Mouse (Mus musculus): ENCODE measurements around the gene Itch. TPM values are rescaled to one million over a fixed set of nuclear protein-coding genes. Genes with fewer than 3 reads are reported as not detected.

Itch gene
- polyA plus RNA-seq, 1 experiment from 2014 or later: 40.3 TPM

- 69% methylated on average over 4 of the region's 4 CpGs for WGBS
- Histone ChIP-seq H3K9me3 (ENCODE audit: control insufficient read depth, low read length) (no peaks in the 10 kb centered on the region), H3K4me3 (ENCODE audit: low read length) (no peak overlapping the region), H3K36me3 (ENCODE audit: control insufficient read depth, insufficient read depth, low read length) (peaks cover 6% of the 10 kb centered on the region), H3K9ac (ENCODE audit: low read depth, low read length) (no peak overlapping the region), H3K4me2 (ENCODE audit: low read depth, low read length) (no peak overlapping the region), H3K4me1 (ENCODE audit: control insufficient read depth, insufficient read depth, low read length) (peaks cover 12% of the 10 kb centered on the region), H3K27ac (ENCODE audit: low read length) (no peak overlapping the region), H3K27me3 (replicated peaks; ENCODE audit: control insufficient read depth, insufficient read depth, low read length) (no peaks in the 10 kb centered on the region)
- no peak for ATAC-seq
These were observed 107.6 kb downstream of the Itch start for GRCm38 (mm10) chr2:155240915-155241314.

- ATAC-seq: no peak
- Histone ChIP-seq H3K4me3 (ENCODE audit: low read length) (no peak overlapping the region), H3K36me3 (ENCODE audit: control insufficient read depth, insufficient read depth, low read length) (peaks cover 6% of the 10 kb centered on the region)
These were observed 109.1 kb downstream of the Itch start for GRCm38 (mm10) chr2:155242296-155242855.

GRCm38 (mm10) chr2:155246231-155246630 lies 112.9 kb downstream of the Itch start:
- no peaks in the 10 kb centered on the region for H3K27me3 ChIP-seq (replicated peaks; ENCODE audit: control insufficient read depth, insufficient read depth, low read length)
- 90% methylated on average over 4 of the region's 4 CpGs for WGBS
- no peak for ATAC-seq
- no peak overlapping the region for H3K27ac ChIP-seq (ENCODE audit: low read length)
- no peaks in the 10 kb centered on the region for H3K4me1 ChIP-seq (ENCODE audit: control insufficient read depth, insufficient read depth, low read length)
- no peak overlapping the region for H3K4me2 ChIP-seq (ENCODE audit: low read depth, low read length)
- H3K9ac ChIP-seq (ENCODE audit: low read depth, low read length): no peak overlapping the region
- peaks cover 19% of the 10 kb centered on the region for H3K36me3 ChIP-seq (ENCODE audit: control insufficient read depth, insufficient read depth, low read length)
- no peaks in the 10 kb centered on the region for H3K9me3 ChIP-seq (ENCODE audit: control insufficient read depth, low read length)
- H3K4me3 ChIP-seq (ENCODE audit: low read length): no peak overlapping the region

More at GRCm38 (mm10) chr2:155242296-155242855, 109.1 kb downstream of the Itch start:
- no peak overlapping the region for H3K4me2 ChIP-seq (ENCODE audit: low read depth, low read length)
- H3K9ac ChIP-seq (ENCODE audit: low read depth, low read length): no peak overlapping the region
- H3K27me3 ChIP-seq (replicated peaks; ENCODE audit: control insufficient read depth, insufficient read depth, low read length): no peaks in the 10 kb centered on the region
- peaks cover 9% of the 10 kb centered on the region for H3K4me1 ChIP-seq (ENCODE audit: control insufficient read depth, insufficient read depth, low read length)
- no peaks in the 10 kb centered on the region for H3K9me3 ChIP-seq (ENCODE audit: control insufficient read depth, low read length)
- 84% methylated on average over 7 of the region's 7 CpGs for WGBS
- no peak overlapping the region for H3K27ac ChIP-seq (ENCODE audit: low read length)

GRCm38 (mm10) chr2:155248206-155248605 lies 114.9 kb downstream of the Itch start:
- Histone ChIP-seq H3K36me3 (ENCODE audit: control insufficient read depth, insufficient read depth, low read length) (peaks cover 19% of the 10 kb centered on the region), H3K27ac (ENCODE audit: low read length) (no peak overlapping the region), H3K4me3 (ENCODE audit: low read length) (no peak overlapping the region), H3K4me1 (ENCODE audit: control insufficient read depth, insufficient read depth, low read length) (no peaks in the 10 kb centered on the region), H3K4me2 (ENCODE audit: low read depth, low read length) (no peak overlapping the region), H3K9ac (ENCODE audit: low read depth, low read length) (no peak overlapping the region), H3K27me3 (replicated peaks; ENCODE audit: control insufficient read depth, insufficient read depth, low read length) (no peaks in the 10 kb centered on the region), H3K9me3 (ENCODE audit: control insufficient read depth, low read length) (no peaks in the 10 kb centered on the region)
- WGBS: 85% methylated on average over 1 of the region's 1 CpGs
- ATAC-seq: no peak

- WGBS: 77% methylated on average over 2 of the region's 2 CpGs
- Histone ChIP-seq H3K9me3 (ENCODE audit: control insufficient read depth, low read length) (no peaks in the 10 kb centered on the region), H3K4me1 (ENCODE audit: control insufficient read depth, insufficient read depth, low read length) (no peaks in the 10 kb centered on the region), H3K9ac (ENCODE audit: low read depth, low read length) (no peak overlapping the region), H3K36me3 (ENCODE audit: control insufficient read depth, insufficient read depth, low read length) (peaks cover 19% of the 10 kb centered on the region), H3K4me3 (ENCODE audit: low read length) (no peak overlapping the region), H3K27me3 (replicated peaks; ENCODE audit: control insufficient read depth, insufficient read depth, low read length) (no peaks in the 10 kb centered on the region), H3K27ac (ENCODE audit: low read length) (no peak overlapping the region), H3K4me2 (ENCODE audit: low read depth, low read length) (no peak overlapping the region)
- ATAC-seq: no peak
These were observed 115.4 kb downstream of the Itch start for GRCm38 (mm10) chr2:155248718-155249117.

GRCm38 (mm10) chr2:155249588-155249987 lies 116.3 kb downstream of the Itch start:
- no peak overlapping the region for H3K27ac ChIP-seq (ENCODE audit: low read length)

GRCm38 (mm10) chr2:155265526-155265925 lies 132.2 kb downstream of the Itch start:
- H3K4me1 ChIP-seq (ENCODE audit: control insufficient read depth, insufficient read depth, low read length): no peaks in the 10 kb centered on the region
- ATAC-seq: no peak
- 91% methylated on average over 6 of the region's 6 CpGs for WGBS
- H3K27ac ChIP-seq (ENCODE audit: low read length): no peak overlapping the region
- no peak overlapping the region for H3K4me2 ChIP-seq (ENCODE audit: low read depth, low read length)
- H3K36me3 ChIP-seq (ENCODE audit: control insufficient read depth, insufficient read depth, low read length): no peaks in the 10 kb centered on the region
- H3K9me3 ChIP-seq (ENCODE audit: control insufficient read depth, low read length): no peaks in the 10 kb centered on the region
- H3K9ac ChIP-seq (ENCODE audit: low read depth, low read length): no peak overlapping the region
- H3K4me3 ChIP-seq (ENCODE audit: low read length): no peak overlapping the region
- no peaks in the 10 kb centered on the region for H3K27me3 ChIP-seq (replicated peaks; ENCODE audit: control insufficient read depth, insufficient read depth, low read length)

More at GRCm38 (mm10) chr2:155249588-155249987, 116.3 kb downstream of the Itch start:
- no peaks in the 10 kb centered on the region for H3K27me3 ChIP-seq (replicated peaks; ENCODE audit: control insufficient read depth, insufficient read depth, low read length)
- H3K36me3 ChIP-seq (ENCODE audit: control insufficient read depth, insufficient read depth, low read length): peaks cover 16% of the 10 kb centered on the region
- no peaks in the 10 kb centered on the region for H3K4me1 ChIP-seq (ENCODE audit: control insufficient read depth, insufficient read depth, low read length)
- 91% methylated on average over 5 of the region's 5 CpGs for WGBS
- no peak for ATAC-seq
- H3K9me3 ChIP-seq (ENCODE audit: control insufficient read depth, low read length): no peaks in the 10 kb centered on the region
- H3K4me3 ChIP-seq (ENCODE audit: low read length): no peak overlapping the region
- H3K9ac ChIP-seq (ENCODE audit: low read depth, low read length): no peak overlapping the region
- H3K4me2 ChIP-seq (ENCODE audit: low read depth, low read length): no peak overlapping the region

GRCm38 (mm10) chr2:155266896-155267295 lies 133.6 kb downstream of the Itch start:
- Histone ChIP-seq H3K36me3 (ENCODE audit: control insufficient read depth, insufficient read depth, low read length) (no peaks in the 10 kb centered on the region), H3K4me2 (ENCODE audit: low read depth, low read length) (no peak overlapping the region), H3K27me3 (replicated peaks; ENCODE audit: control insufficient read depth, insufficient read depth, low read length) (no peaks in the 10 kb centered on the region), H3K9ac (ENCODE audit: low read depth, low read length) (no peak overlapping the region), H3K4me1 (ENCODE audit: control insufficient read depth, insufficient read depth, low read length) (no peaks in the 10 kb centered on the region), H3K27ac (ENCODE audit: low read length) (no peak overlapping the region), H3K4me3 (ENCODE audit: low read length) (no peak overlapping the region), H3K9me3 (ENCODE audit: control insufficient read depth, low read length) (no peaks in the 10 kb centered on the region)
- WGBS: 87% methylated on average over 5 of the region's 5 CpGs
- no peak for ATAC-seq

- H3K4me3 ChIP-seq (ENCODE audit: low read length): no peak overlapping the region
- H3K36me3 ChIP-seq (ENCODE audit: control insufficient read depth, insufficient read depth, low read length): no peaks in the 10 kb centered on the region
- H3K9me3 ChIP-seq (ENCODE audit: control insufficient read depth, low read length): no peaks in the 10 kb centered on the region
- no peak overlapping the region for H3K27ac ChIP-seq (ENCODE audit: low read length)
- no peak for ATAC-seq
- H3K4me2 ChIP-seq (ENCODE audit: low read depth, low read length): no peak overlapping the region
- H3K4me1 ChIP-seq (ENCODE audit: control insufficient read depth, insufficient read depth, low read length): 0 out of 2 replicates have a peak, but pooled peaks cover 1% of the 10 kb centered on the region
- H3K27me3 ChIP-seq (replicated peaks; ENCODE audit: control insufficient read depth, insufficient read depth, low read length): no peaks in the 10 kb centered on the region
- H3K9ac ChIP-seq (ENCODE audit: low read depth, low read length): no peak overlapping the region
- 84% methylated on average over 6 of the region's 6 CpGs for WGBS
These were observed 138.6 kb downstream of the Itch start for GRCm38 (mm10) chr2:155271957-155272356.

All from intestine, embryonic 16.5 days (tissue).